Mouse (Mus musculus): Measurements from ENCODE around the gene Ugt1a10. TPM values are rescaled to one million over a fixed set of nuclear protein-coding genes. Genes with fewer than 3 reads are reported as not detected.
A peak's percentile ranks its signal among the peaks of the same experiment; 100 is the strongest.
"Not testable (repeated sequence)": the region's sequence is repeated elsewhere in the genome, so short reads cannot be mapped to it uniquely, and the experiment has no call there.

The Ugt1a10 gene
- polyA plus RNA-seq, 1 experiment = not detected

DNA sequence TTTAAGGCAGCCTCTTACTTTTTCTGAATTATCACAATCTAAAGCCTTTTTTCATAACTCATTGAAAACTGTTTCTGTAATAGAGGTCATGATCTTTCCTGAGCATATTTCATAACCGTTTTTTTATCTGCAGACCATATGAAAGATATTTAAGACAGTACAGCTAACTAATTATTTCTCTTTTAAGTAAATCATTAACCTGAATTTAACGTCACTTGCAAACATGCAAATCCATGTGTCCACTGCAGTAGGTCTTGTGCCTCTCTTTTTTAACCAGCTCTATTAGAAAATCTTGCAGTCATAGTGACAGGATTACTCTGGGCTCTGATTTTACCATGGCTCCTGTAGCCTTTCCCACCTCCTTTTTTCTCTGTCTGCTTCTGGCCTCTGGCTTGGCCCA is 15.3 kb downstream of the Ugt1a10 start, which contains the start of gene Ugt1a9:
TSS of gene Ugt1a9 (plus strand) at position 306 of the 400 bp plus-strand sequence.
- TF ChIP-seq POLR2A (IDR thresholded peaks at IDR 0.05; ENCODE audit: borderline replicate concordance, extremely low read depth, insufficient read depth, insufficient read length, poor library complexity, severe bottlenecking) = no peak
- TF ChIP-seq CTCF (IDR thresholded peaks at IDR 0.05; ENCODE audit: borderline replicate concordance, extremely low read depth, insufficient read depth, insufficient read length) = no peak

DNA sequence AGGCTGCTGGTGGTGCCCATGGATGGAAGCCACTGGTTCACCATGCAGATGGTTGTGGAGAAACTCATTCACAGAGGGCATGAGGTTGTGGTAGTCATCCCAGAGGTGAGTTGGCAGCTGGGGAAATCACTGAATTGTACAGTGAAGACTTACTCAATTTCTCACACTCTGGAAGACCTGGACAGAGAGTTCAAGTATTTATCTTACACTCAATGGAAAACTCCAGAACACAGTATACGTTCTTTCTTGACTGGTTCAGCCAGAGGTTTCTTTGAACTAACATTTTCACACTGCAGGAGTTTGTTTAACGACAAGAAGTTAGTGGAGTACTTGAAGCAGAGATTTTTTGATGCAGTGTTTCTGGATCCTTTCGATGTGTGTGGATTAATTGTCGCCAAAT is 15.7 kb downstream of the Ugt1a10 start:
- TF ChIP-seq CTCF (IDR thresholded peaks at IDR 0.05; ENCODE audit: borderline replicate concordance, extremely low read depth, insufficient read depth, insufficient read length) = no peak
- no peak for TF ChIP-seq POLR2A (IDR thresholded peaks at IDR 0.05; ENCODE audit: borderline replicate concordance, extremely low read depth, insufficient read depth, insufficient read length, poor library complexity, severe bottlenecking)
- no peak for DNase-seq (ENCODE audit: low read depth)

More for the DNA sequence above, 15.3 kb downstream of the Ugt1a10 start, which contains the start of gene Ugt1a9:
- no peak for DNase-seq (ENCODE audit: low read depth)

DNA sequence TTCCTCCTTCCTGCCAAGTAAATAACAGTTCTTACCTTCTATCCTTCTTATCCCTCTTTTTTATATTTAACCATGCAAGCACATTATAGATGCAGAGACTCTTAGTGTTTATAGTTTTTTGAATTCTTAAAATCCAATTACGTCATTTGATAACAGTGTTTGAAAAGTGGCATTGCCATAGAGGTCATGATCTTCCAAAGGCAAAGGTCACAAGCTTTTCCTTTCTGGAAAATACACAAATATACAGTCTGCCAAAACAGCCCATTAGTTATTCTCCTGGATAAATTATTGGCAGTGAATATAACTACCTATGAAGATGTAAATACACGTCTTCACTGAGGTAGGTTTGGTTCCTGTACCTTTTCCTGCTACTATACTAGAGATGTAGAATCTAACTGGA is 19.3 kb downstream of the Ugt1a10 start:
- no peak for DNase-seq (ENCODE audit: low read depth)
- TF ChIP-seq CTCF (IDR thresholded peaks at IDR 0.05; ENCODE audit: borderline replicate concordance, extremely low read depth, insufficient read depth, insufficient read length) = no peak
- TF ChIP-seq POLR2A (IDR thresholded peaks at IDR 0.05; ENCODE audit: borderline replicate concordance, extremely low read depth, insufficient read depth, insufficient read length, poor library complexity, severe bottlenecking) = no peak

DNA sequence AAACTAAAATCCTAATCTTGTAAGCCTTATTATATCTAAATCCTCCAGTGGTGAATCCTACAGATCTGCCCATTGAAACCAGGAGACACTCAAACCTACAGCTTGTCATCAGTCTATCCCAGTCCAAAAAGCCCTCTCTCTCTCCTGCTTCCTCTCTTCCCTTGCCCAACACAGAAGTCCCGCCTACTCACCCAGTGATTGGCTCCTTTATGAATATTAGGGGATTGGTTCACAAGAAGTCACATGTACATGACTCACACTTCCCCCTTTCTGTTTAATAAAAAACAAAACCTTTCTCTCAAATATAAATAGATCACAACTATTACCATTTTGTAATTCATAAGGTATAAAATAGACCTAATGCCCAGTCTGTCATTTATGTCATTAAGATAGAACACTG is 21.9 kb downstream of the Ugt1a10 start:
- no peak for TF ChIP-seq CTCF (IDR thresholded peaks at IDR 0.05; ENCODE audit: borderline replicate concordance, extremely low read depth, insufficient read depth, insufficient read length)
- DNase-seq (ENCODE audit: low read depth) = no peak

DNA sequence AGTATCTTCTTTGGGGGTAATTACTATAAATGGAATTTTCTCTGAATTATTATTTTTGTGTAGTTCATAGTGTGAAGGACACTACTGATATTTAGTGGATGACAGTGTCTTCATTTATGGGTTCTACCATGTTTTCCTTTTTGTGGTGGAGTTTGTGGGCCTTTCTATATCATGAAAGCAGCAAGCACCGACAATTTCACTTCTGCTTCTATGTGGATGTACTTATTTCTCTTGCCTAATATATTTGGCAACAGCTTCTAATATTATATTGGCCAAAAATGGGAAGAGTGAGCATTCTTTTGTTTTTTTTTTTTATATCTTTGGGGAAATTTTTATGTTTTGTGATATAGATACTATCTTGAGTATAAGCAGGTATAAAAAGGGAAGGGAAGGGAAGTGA is 26.5 kb downstream of the Ugt1a10 start:
- no peak for DNase-seq (ENCODE audit: low read depth)
- TF ChIP-seq CTCF (IDR thresholded peaks at IDR 0.05; ENCODE audit: borderline replicate concordance, extremely low read depth, insufficient read depth, insufficient read length) = no peak

DNA sequence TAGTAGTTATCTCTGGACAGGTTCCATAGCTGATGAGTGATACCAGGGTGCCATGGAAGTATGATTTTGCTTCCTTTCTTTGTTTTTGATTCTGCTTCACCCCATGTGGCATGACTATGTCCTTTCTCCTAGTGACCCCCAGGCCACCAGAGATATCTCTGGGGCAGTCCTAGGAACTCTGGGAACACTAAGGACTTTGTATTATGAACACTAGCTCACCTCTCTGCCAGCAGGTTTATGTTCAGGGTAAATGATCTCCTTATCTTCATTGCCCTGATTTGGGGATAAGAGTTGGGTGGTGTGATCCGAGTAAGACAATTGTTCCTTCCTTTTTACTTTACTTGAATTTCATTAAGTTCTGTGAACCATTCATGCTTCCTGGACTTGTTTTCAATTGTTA is 30.9 kb downstream of the Ugt1a10 start:
- no peak for DNase-seq (ENCODE audit: low read depth)
- TF ChIP-seq POLR2A (IDR thresholded peaks at IDR 0.05; ENCODE audit: borderline replicate concordance, extremely low read depth, insufficient read depth, insufficient read length, poor library complexity, severe bottlenecking) = no peak
- no peak for TF ChIP-seq CTCF (IDR thresholded peaks at IDR 0.05; ENCODE audit: borderline replicate concordance, extremely low read depth, insufficient read depth, insufficient read length)

DNA sequence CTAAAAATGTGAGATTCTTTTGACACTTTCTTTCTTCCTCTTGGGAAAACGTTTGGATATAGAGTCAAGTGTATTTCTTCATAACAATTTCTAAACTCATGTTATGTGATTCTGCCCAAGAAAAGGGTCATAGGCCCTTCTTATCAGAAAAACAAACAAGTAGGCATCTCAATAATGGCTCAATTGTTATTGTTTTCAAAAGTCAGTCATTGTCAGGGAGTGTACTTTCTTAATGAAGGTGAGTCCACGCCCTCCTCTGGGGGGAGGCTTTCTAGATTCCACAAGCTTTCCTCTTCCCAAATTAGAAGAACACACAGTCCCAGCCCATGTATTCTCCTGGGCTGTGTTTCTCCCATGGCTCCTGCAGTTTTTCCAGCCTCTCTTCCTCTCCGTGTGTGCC is 32.3 kb downstream of the Ugt1a10 start, which contains the start of gene Ugt1a8:
TSS of gene Ugt1a8 (plus strand) at position 301 of the 400 bp plus-strand sequence.
- no peak for DNase-seq (ENCODE audit: low read depth)
- no peak for TF ChIP-seq CTCF (IDR thresholded peaks at IDR 0.05; ENCODE audit: borderline replicate concordance, extremely low read depth, insufficient read depth, insufficient read length)
- TF ChIP-seq POLR2A (IDR thresholded peaks at IDR 0.05; ENCODE audit: borderline replicate concordance, extremely low read depth, insufficient read depth, insufficient read length, poor library complexity, severe bottlenecking) = no peak

DNA sequence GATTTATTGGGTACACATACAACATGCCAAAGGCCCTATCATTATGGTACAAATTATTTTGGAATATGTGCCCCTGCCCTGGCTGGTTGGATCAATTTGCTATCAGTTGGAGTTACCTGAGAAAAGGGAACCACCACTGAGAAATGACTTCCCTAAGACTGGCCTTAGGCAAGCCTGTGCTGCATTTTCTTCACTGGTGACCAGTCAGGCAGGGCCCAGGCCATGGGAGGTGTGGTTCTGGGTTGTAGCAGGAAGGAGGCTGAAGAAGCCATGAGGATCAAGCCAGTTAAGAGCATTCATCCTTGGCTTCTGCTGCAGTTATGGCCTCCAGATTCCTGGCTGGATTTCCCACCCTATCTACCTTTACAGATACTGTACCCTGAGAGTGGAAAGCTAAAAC is 37.2 kb downstream of the Ugt1a10 start:
- TF ChIP-seq CTCF (IDR thresholded peaks at IDR 0.05; ENCODE audit: borderline replicate concordance, extremely low read depth, insufficient read depth, insufficient read length) = no peak
- TF ChIP-seq POLR2A (IDR thresholded peaks at IDR 0.05; ENCODE audit: borderline replicate concordance, extremely low read depth, insufficient read depth, insufficient read length, poor library complexity, severe bottlenecking) = no peak
- no peak for DNase-seq (ENCODE audit: low read depth)

DNA sequence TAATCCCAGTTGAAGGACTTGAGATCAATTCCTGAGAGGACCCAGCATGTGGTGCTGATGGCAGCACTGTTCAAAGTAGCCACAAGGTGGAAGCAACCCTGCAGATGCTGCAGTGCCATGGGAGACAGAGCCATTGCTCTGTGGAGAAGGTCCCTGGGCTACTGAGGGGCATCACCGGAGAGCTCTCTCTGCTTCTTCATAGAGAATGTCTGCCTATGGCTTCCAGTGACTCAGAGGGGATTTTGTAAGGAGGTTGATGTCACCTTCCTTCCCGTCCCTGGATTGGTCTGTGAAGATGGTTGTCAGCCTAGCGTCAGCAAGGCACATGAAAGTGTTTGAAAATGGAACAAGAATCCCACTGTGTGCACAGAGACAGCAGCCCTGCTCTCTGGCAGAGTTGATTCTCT is 39.1 kb downstream of the Ugt1a10 start:
- 0 out of 2 replicates have a peak, but pooled peaks have one; percentile 4 for TF ChIP-seq CTCF (IDR thresholded peaks at IDR 0.05; ENCODE audit: borderline replicate concordance, extremely low read depth, insufficient read depth, insufficient read length)
- peak; percentile 2 for DNase-seq (ENCODE audit: low read depth)

DNA sequence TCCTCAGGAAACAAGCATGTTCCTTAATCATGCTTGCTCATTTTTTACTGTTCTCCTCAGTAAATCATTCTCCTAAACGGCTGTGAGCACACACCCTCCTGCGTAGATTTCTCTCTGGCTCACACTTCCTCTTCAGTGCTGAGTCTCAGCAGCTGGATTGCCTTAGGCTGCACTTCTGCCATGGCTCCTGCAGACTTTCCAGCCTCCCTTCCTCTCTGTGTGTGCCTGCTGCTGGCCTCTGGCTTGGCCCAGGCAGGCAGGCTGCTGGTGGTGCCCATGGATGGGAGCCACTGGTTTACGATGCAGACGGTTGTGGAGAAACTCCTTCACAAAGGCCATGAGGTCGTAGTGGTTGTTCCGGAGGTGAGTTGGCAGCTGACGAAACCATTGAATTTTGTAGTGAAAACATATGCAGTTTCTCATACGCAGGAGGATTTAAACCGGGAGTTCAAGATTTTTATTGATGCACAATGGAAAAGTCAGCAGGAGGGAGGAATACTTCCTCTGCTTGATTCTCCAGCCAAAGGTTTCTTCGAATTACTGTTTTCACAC is 39.8 kb downstream of the Ugt1a10 start, which contains the start of gene Ugt1a7c:
TSS of gene Ugt1a7c (plus strand) at position 122 of the 552 bp plus-strand sequence.
- DNase-seq (ENCODE audit: low read depth) = peak; percentile 5
- TF ChIP-seq CTCF (IDR thresholded peaks at IDR 0.05; ENCODE audit: borderline replicate concordance, extremely low read depth, insufficient read depth, insufficient read length) = no peak
- no peak for TF ChIP-seq POLR2A (IDR thresholded peaks at IDR 0.05; ENCODE audit: borderline replicate concordance, extremely low read depth, insufficient read depth, insufficient read length, poor library complexity, severe bottlenecking)

DNA sequence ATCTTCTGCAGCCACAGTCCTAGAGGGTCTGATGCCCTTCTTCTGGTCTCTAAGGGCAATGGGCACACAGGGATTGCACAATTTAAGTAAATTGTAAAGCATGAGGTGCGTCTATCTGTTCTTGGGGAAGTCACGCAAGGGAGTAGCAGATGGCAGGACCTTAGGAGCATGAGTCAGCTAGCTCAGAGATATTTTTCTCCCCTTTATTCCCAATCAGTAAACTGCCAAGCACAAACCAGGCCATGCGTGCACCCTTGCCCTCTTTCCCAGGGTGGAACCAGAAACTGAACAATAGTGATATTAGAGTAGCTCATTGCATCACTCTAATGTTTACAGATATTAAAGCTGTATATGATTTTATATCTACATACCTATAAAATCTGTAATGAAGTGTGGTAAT is 43.4 kb downstream of the Ugt1a10 start:
- DNase-seq (ENCODE audit: low read depth) = not testable (repeated sequence)

DNA sequence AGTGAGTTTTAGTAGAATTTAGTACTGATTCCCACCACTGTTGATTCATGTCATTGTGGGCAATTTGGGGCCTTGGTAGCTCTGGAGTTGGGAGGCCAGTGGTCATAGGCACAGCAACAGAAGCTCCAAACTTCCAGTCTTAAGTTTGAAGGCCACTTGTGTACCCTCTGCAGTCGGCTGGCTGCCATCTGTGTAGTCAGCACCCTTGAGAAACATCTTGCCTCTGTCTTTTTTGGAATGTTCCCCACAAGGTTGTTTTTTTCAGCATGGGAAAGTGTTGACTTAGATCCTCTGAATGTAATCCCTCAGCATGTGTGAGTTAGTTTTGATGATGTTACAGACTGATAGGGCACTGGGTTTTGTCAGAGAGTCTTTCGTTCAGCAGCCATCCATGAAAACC is 44.5 kb downstream of the Ugt1a10 start:
- not testable (repeated sequence) for DNase-seq (ENCODE audit: low read depth)

DNA sequence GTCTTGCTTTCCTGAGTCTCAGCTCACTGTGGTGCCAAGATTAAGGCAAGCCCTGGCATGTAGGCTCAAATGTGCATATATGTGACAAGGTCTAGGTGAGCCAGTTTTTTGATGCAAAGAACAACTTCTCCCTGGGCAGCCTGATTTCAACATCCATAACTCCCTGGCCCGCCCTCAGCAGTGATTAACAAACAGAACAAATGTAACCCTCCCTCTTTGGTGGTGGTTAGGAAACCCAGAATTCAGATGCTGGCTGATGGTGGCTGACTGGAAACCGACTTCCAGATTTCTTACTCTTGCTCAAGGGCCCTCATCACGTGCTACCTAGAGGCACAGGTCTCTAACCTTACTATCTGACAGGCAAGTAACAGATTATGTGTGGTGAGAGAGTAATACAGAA is 47.8 kb downstream of the Ugt1a10 start, which contains the start of gene Ugt1a6b:
TSS of gene Ugt1a6b (plus strand) at position 234 of the 400 bp plus-strand sequence.
- DNase-seq (ENCODE audit: low read depth) = peak; percentile 1

DNA sequence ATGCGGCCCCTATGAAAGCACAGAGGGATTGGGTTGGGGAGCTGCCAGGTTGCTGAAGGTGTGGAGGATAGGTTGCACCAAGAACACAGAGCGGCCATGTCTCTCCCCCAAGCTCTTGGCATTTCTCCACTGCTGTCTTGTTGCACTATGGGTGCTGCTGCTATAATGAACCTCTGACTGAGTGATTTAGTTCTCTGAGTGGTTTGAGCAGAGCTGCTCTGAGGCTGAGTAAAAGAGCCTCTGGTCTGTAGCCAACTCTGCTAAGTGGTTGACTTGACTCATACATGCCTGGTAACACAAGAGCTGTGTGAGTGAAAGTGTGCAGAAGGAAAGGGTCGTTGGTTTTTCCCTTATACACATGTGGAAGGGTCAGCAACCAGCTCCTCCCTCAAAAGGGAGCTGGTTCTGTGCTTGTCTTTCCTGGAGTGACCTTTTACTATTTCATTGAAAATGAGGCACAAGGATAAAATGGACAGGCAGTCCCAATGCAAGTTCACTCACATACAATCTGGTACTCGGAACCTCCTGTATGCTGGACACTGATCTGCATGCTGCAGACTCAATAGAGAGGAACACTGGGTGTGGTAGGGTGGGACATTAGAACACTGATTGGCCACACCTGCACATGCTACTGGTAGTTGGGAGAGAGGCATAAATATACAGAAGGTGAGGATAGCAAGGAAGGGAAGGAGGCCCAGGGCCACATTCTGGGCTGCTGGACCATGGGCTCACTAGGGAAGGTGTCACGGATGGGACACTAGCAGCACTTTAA is 48.7 kb downstream of the Ugt1a10 start:
- DNase-seq (ENCODE audit: low read depth) = not testable (repeated sequence)

Measured in brain, embryonic 14.5 days (tissue).